Mouse (Mus musculus): ENCODE results near the gene Nkain1.
A peak's percentile ranks its signal among the peaks of the same experiment; 100 is the strongest.

DNA sequence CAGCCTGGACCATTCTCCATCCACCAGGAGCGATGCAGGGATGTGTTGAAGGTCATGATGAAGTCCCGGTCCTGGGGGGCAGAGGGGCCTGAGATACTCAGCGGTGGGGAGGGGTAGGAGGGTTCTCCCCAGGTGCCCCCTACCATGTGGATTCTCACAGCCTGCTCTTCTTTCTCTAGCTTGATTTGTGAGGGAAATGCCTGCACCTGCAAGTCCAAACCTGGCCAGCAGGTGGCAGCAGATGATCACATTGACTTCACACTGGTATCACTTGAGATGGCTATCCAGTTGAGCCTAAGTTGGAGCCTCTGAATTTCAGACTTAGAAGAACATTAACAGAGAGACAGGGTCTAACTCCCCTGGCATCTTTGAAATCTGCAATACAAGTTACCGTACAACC, 40.0 kb downstream of the Nkain1 start:
- TF ChIP-seq CTCF (IDR thresholded peaks at IDR 0.05; ENCODE audit: extremely low read depth, insufficient read depth, low read length) (peak; percentile 99), POLR2A (IDR thresholded peaks at IDR 0.05; ENCODE audit: extremely low read depth, insufficient read depth, low read length) (no peak)
